Mouse (Mus musculus): ENCODE results near the gene Ccdc87. TPM values are rescaled to one million over a fixed set of nuclear protein-coding genes. Genes with fewer than 3 reads are reported as not detected.
"Not testable (repeated sequence)": the region's sequence is repeated elsewhere in the genome, so short reads cannot be mapped to it uniquely, and the experiment has no call there.

Gene Ccdc87
- polyA plus RNA-seq, 1 experiment from 2014 or later: 0.73 TPM

DNA sequence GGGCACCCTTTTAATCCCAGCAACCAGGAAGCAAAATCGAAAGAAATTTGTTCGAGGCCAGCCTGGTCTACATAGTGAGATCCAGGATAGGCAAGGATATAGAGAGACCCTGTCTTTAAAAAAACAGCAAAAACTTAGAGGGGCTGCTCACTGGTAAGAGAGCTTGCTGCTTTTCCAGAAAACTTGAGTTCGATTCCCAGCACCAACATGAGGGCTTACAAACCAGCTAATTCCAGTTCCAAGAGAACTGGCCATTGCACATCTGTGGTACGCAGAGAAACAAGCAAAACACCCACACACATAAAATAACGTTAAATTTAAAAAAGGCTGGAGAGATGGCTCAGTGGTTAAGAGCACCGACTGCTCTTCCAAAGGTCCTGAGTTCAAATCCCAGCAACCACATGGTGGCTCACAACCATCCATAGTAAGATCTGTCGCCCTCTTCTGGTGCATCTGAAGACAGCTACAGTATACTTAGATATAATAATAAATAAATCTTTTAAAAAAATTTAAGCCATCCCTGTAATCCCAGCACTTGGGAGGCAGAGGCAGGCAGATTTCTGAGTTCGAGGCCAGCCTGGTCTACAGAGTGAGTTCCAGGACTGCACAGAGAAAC lies 26.7 kb upstream of the Ccdc87 start:
- peak overlapping the region; percentile 73 for H3K4me2 ChIP-seq
- peaks cover 35% of the 10 kb centered on the region for H3K4me1 ChIP-seq (replicated peaks)
- peak overlapping the region; percentile 80 for H3K4me3 ChIP-seq
- H3K9ac ChIP-seq: peak overlapping the region; percentile 80
- ATAC-seq (ENCODE audit: low FRiP score, low read depth); H3K27me3 ChIP-seq; H3K36me3 ChIP-seq; H3K9me3 ChIP-seq: not testable (repeated sequence)
- 82% methylated on average over 8 of the region's 8 CpGs for WGBS
- peak overlapping the region; percentile 94 for H3K27ac ChIP-seq (replicated peaks)

DNA sequence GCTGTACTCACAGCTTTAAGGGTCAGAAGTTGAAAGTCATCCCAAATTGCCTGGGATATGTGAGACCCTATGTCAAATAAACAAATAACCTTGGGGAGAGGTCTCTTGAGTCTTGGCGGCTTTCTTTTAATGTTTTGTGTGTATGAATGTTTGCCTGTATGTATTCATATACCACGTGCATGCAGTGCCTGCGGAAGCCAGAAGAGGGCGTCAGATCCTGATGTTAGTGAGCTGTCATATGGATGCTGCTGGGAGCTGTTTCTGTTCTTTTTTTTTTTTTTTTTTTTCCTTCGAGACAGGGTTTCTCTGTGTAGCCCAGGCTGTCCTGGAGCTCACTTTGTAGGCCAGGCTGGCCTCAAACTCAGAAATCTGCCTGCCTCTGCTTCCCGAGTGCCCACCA lies 26.2 kb upstream of the Ccdc87 start:
- H3K4me3 ChIP-seq: no peak overlapping the region
- H3K36me3 ChIP-seq: no peaks in the 10 kb centered on the region
- H3K4me2 ChIP-seq: no peak overlapping the region
- H3K27ac ChIP-seq (replicated peaks): no peak overlapping the region
- 76% methylated on average over 6 of the region's 6 CpGs for WGBS
- H3K27me3 ChIP-seq: no peaks in the 10 kb centered on the region
- no peak for ATAC-seq (ENCODE audit: low FRiP score, low read depth)
- H3K4me1 ChIP-seq (replicated peaks): peaks cover 30% of the 10 kb centered on the region
- no peaks in the 10 kb centered on the region for H3K9me3 ChIP-seq
- H3K9ac ChIP-seq: no peak overlapping the region

DNA sequence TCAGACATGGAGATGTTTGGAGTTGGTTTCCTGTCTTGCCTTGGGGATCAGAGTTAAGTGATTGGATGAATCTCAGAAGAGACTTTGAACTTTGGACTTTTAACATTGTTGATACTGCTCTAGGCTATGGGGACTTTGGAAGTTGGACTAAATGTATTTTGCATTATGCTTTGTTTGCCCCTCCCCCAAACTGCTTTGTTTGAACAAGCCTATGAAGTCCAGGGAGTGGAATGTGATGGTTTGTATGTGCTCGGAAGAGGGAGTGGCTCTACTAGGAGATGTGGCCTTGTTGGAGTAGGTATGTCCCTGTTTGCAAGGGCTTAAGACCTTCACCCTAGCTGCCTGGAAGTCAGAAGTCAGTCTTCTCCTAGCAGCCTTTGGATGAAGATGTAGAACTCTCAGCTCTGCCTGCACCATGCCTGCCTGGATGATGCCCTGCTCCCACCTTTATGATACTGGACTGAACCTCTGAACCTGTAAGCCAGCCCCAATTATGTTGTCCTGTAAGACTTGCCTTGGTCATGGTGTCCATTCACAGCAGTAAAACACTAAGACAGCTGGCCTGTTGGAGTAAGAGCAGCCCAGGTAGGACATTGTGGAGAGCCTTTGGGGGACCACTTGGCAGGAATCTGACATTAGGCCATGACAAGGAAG lies 21.9 kb upstream of the Ccdc87 start:
- no peak for ATAC-seq (ENCODE audit: low FRiP score, low read depth)
- Histone ChIP-seq H3K36me3 (no peaks in the 10 kb centered on the region), H3K4me2 (no peak overlapping the region), H3K4me3 (no peak overlapping the region), H3K9me3 (no peaks in the 10 kb centered on the region), H3K9ac (no peak overlapping the region), H3K4me1 (replicated peaks) (peaks cover 2% of the 10 kb centered on the region), H3K27me3 (no peaks in the 10 kb centered on the region), H3K27ac (replicated peaks) (no peak overlapping the region)
- WGBS: 66% methylated on average over 1 of the region's 1 CpGs

DNA sequence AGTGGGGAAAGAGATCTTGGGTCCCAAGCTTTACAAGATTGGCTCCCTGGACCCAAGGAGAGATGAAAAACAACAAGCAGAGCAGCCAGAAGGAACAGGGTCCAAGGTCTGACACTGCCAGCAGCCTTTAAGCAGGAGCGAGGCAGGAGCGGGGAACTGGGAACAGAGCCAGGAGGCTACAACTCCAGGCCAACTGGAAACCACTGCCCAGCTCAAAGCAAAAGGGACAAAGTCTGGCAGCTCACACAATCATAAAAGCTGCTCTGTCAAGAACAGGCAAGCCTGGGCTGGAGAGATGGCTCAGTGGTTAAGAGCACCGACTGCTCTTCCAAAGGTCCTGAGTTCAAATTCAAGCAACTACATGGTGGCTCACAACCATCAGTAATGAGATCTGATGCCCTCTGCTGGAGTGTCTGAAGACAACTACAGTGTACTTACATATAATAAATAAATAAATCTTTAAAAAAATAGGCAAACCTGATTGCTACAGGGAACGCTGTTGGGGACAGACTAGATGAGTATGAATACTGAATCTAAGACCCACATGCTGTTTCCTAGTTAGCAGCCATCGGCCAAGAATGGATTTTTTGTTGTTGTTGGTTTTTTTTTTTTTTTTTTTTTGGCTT lies 18.4 kb upstream of the Ccdc87 start:
- Histone ChIP-seq H3K4me1 (replicated peaks) (no peaks in the 10 kb centered on the region), H3K9me3 (no peaks in the 10 kb centered on the region), H3K4me3 (no peak overlapping the region), H3K36me3 (peaks cover 3% of the 10 kb centered on the region; the same call in 1 of the 2 replicates), H3K9ac (no peak overlapping the region), H3K4me2 (no peak overlapping the region), H3K27me3 (no peaks in the 10 kb centered on the region), H3K27ac (replicated peaks) (no peak overlapping the region)
- WGBS: 71% methylated on average over 5 of the region's 5 CpGs
- ATAC-seq (ENCODE audit: low FRiP score, low read depth): peak; percentile 61; the same call in 1 of the 2 replicates

DNA sequence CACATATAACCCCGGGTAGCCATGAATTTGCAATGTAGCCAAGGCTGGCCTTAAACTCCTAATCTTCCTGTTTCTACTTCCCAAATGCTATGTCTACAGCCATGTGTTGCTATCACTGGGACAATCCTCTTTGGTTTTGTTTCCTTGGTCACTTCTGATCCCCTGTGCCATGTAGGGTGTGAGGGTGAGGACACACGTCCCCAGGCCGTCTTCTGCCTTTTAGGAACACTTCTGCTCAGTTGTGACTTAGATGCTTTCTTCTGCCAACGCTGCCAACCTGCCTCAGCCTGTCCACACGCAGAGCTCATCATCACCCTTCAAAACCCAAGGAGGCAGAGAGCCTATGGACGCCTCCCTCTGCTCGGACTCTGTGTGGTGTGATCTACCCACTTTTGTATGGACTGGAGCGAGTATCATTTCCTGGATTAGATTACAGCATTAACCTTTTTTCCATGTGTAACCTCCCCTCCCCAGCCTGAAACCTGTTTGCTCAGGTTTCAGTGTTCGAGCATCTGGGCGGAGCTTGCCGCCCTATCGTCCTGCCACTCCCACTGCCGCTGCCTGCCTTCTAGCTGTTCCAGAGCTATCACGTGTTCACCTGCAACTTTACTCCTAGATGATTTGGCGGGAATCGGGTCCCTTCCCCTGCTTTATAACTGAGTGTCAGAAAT lies 10.6 kb upstream of the Ccdc87 start:
- ATAC-seq (ENCODE audit: low FRiP score, low read depth): no peak
- no peak overlapping the region for H3K4me2 ChIP-seq
- H3K27me3 ChIP-seq: no peaks in the 10 kb centered on the region
- no peaks in the 10 kb centered on the region for H3K9me3 ChIP-seq
- no peak overlapping the region for H3K9ac ChIP-seq
- no peak overlapping the region for H3K4me3 ChIP-seq
- 65% methylated on average over 16 of the region's 16 CpGs for WGBS
- H3K4me1 ChIP-seq (replicated peaks): no peaks in the 10 kb centered on the region
- no peak overlapping the region for H3K27ac ChIP-seq (replicated peaks)
- H3K36me3 ChIP-seq: peaks cover 8% of the 10 kb centered on the region

DNA sequence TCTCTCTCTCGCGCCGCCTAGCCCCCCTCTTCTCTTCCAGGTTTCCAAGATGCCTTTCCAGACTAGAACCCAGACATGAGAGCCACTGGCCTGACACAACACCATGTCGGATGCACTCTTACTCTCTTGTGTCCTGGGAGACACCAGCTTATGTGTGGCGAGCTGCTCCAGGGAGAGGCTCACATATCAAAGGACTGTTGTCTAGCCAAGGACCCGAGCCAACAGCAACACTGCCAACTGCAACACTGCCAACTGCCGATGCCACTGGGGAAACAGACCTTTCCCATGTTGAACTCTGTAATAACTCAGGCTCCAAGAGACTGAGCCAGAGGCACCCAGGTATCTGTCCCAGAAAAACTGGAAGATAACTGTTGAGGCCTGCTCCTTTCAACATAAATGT lies 10.0 kb upstream of the Ccdc87 start:
- peaks cover 8% of the 10 kb centered on the region for H3K36me3 ChIP-seq
- H3K27ac ChIP-seq (replicated peaks): no peak overlapping the region
- no peak overlapping the region for H3K4me3 ChIP-seq
- ATAC-seq (ENCODE audit: low FRiP score, low read depth): 0 out of 2 replicates have a peak, but pooled peaks have one; percentile 45
- H3K4me1 ChIP-seq (replicated peaks): no peaks in the 10 kb centered on the region
- peak overlapping the region; percentile 3; the same call in 1 of the 2 replicates for H3K4me2 ChIP-seq
- WGBS: 69% methylated on average over 7 of the region's 7 CpGs
- no peaks in the 10 kb centered on the region for H3K27me3 ChIP-seq
- H3K9ac ChIP-seq: no peak overlapping the region
- H3K9me3 ChIP-seq: no peaks in the 10 kb centered on the region

DNA sequence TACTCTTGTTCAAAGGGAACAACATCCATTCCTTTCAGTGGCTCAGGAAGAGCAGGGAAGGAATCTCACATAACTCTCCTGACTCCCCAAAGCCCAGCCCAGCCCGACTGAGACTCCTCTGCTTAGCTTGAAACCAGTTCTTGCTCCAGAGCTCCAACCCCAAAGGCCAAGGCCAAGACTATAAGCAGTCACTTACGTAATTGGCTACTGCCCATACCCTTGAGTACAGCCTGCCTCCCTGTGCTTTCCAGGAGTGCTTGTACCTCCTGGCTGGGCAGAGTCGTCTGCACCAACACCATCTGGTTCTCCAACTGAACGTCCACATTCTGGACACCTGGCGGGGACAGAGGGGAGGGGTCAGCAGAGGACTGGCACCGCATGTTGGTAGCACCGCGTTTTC lies 5.2 kb upstream of the Ccdc87 start:
- Histone ChIP-seq H3K4me2 (no peak overlapping the region), H3K36me3 (peaks cover 6% of the 10 kb centered on the region; the same call in 1 of the 2 replicates), H3K9me3 (no peaks in the 10 kb centered on the region), H3K9ac (no peak overlapping the region), H3K4me3 (no peak overlapping the region), H3K27ac (replicated peaks) (no peak overlapping the region), H3K27me3 (no peaks in the 10 kb centered on the region), H3K4me1 (replicated peaks) (peaks cover 11% of the 10 kb centered on the region)
- 88% methylated on average over 8 of the region's 8 CpGs for WGBS
- ATAC-seq (ENCODE audit: low FRiP score, low read depth): no peak

DNA sequence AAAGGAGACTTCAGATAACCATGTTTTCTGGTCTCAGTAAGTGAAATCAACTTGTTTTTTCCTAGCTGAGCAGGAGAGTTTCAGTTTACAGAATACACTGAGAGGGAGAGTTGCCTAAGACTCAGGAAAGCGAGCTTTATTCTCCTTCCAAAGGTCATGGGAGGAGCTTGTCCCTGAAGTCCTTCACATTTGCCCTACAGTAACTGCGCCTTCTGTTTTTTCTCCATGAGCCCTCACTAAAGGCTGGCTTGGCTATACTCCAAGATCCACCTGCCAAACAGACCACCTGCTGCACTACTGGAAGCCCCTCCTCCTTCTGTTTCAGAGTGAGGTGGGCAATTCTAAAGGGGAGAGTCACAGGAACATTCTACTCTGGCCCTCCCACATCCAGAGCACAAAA lies 3.1 kb upstream of the Ccdc87 start:
- H3K4me2 ChIP-seq: no peak overlapping the region
- no peak overlapping the region for H3K9ac ChIP-seq
- peaks cover 17% of the 10 kb centered on the region for H3K4me1 ChIP-seq (replicated peaks)
- no peak overlapping the region for H3K27ac ChIP-seq (replicated peaks)
- peaks cover 6% of the 10 kb centered on the region; the same call in 1 of the 2 replicates for H3K36me3 ChIP-seq
- WGBS: 76% methylated on average over 2 of the region's 2 CpGs
- no peaks in the 10 kb centered on the region for H3K9me3 ChIP-seq
- no peak for ATAC-seq (ENCODE audit: low FRiP score, low read depth)
- no peak overlapping the region for H3K4me3 ChIP-seq
- peaks cover 14% of the 10 kb centered on the region for H3K27me3 ChIP-seq

DNA sequence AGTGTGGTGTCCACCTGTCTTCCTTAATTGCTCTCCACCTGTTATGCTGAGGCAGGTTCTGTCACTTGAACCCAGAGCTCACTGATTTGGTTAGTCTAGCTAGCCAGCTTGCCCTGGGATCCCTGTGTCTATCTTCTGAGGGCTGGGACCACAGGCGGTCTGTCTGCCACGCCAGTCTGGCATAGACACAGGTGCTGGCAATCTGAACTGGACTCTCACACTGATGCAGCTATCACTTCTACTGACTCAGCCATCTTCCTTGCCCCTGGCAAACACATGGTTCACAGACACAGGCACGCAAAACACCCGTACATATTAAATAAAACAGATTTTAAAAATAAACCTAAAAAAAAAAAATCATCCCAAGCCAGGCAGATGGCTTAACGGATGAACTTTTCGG lies 2.1 kb upstream of the Ccdc87 start:
- Histone ChIP-seq H3K9ac (no peak overlapping the region), H3K4me2 (no peak overlapping the region), H3K4me3 (no peak overlapping the region), H3K27ac (replicated peaks) (no peak overlapping the region), H3K27me3 (peaks cover 23% of the 10 kb centered on the region), H3K36me3 (peaks cover 6% of the 10 kb centered on the region; the same call in 1 of the 2 replicates), H3K9me3 (no peaks in the 10 kb centered on the region), H3K4me1 (replicated peaks) (peaks cover 17% of the 10 kb centered on the region)
- ATAC-seq (ENCODE audit: low FRiP score, low read depth): no peak
- WGBS: 95% methylated on average over 6 of the region's 6 CpGs

DNA sequence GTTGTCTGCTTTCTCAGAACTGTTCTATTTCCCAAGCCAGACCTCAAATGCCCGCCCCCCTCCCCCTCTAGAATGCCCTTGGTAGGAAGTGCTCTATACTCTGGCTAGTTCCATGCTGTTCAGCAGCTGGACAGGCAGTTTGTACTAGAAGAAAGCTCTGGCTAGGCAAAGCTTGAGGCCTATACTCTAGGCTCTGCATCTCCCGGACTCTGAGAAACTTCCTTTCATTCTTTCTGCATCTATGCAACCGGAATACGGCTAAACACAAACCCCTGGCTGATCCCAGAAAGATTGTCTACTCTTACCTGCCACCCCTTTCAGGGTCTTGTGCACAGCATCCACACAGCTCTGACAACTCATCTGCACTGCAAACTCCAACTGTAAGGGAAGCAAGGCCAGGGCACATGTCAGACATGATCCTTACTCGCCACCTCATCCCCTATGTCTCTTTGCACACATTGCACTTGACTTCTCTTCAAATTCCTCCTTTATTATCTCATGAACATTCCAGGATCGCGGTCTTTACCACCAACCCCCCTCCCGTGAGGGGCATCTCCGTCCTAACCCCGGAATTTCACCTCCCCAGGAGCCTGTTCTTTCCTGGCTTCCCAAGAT lies 533 bp upstream of the Ccdc87 start:
- Histone ChIP-seq H3K4me3 (peak overlapping the region; percentile 56), H3K36me3 (no peaks in the 10 kb centered on the region), H3K4me1 (replicated peaks) (peaks cover 17% of the 10 kb centered on the region), H3K9me3 (no peaks in the 10 kb centered on the region), H3K27me3 (peaks cover 23% of the 10 kb centered on the region), H3K9ac (peak overlapping the region; percentile 60), H3K4me2 (peak overlapping the region; percentile 95), H3K27ac (replicated peaks) (no peak overlapping the region)
- ATAC-seq (ENCODE audit: low FRiP score, low read depth): no peak
- 36% methylated on average over 10 of the region's 10 CpGs for WGBS

DNA sequence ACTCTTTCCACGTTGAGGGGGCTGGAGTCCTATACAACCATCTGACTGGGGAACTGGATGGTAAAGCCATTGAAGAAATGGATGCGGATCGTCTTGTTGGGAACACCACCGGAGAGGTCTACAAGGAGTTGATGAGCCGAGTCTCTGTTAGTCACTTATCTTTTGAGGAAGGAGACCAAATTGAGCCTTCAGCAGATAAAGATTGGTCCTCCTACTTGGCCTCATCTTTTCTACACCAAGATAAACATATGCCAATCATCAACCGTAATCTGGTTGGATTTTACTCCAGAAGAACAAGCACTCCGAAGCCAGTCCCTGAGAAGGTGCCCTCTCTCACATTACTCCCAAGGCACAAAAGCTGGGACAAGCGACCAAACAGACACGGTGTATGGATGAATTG lies 1.7 kb downstream of the Ccdc87 start:
- H3K9me3 ChIP-seq: no peaks in the 10 kb centered on the region
- ATAC-seq (ENCODE audit: low FRiP score, low read depth): no peak
- H3K4me3 ChIP-seq: no peak overlapping the region
- peaks cover 23% of the 10 kb centered on the region for H3K27me3 ChIP-seq
- H3K27ac ChIP-seq (replicated peaks): no peak overlapping the region
- no peak overlapping the region for H3K4me2 ChIP-seq
- peaks cover 17% of the 10 kb centered on the region for H3K4me1 ChIP-seq (replicated peaks)
- H3K9ac ChIP-seq: no peak overlapping the region
- H3K36me3 ChIP-seq: no peaks in the 10 kb centered on the region
- WGBS: 87% methylated on average over 9 of the region's 9 CpGs

DNA sequence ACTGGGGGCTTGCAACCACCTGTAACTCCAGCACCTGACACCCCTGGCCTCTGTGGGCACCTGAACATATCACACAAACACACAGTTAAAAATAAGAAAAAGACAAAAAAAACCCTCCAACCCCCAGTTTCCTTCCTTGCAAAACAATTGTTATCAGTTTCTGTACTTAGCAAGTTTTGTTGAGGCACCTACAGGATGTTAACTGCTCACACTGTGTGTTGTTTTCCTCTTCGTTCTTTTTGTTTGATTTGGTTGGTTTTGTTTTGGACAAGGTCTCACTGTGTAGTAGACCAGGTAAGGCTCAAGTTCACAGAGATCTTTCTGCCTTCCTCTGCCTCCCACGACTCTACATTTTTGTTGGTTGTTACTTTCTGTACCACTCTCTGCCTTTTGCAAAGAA lies 3.4 kb downstream of the Ccdc87 start:
- H3K27me3 ChIP-seq: peaks cover 23% of the 10 kb centered on the region
- peaks cover 17% of the 10 kb centered on the region for H3K4me1 ChIP-seq (replicated peaks)
- ATAC-seq (ENCODE audit: low FRiP score, low read depth): no peak
- H3K9ac ChIP-seq: no peak overlapping the region
- no peak overlapping the region for H3K27ac ChIP-seq (replicated peaks)
- no peak overlapping the region for H3K4me2 ChIP-seq
- H3K9me3 ChIP-seq: no peaks in the 10 kb centered on the region
- no peaks in the 10 kb centered on the region for H3K36me3 ChIP-seq
- no peak overlapping the region for H3K4me3 ChIP-seq
- 77% methylated on average over 2 of the region's 2 CpGs for WGBS

All from hindbrain, embryonic 15.5 days (tissue).